Mouse (Mus musculus) megakaryocyte, embryonic 14.5 days (primary cell): ENCODE results near the gene 9530003J23Rik.

Experiments
- FLI1 ChIP-seq: IDR thresholded peaks from 2 replicates; pipeline ENCODE4 v1.6.1; 2012; ENCODE audit warnings: low read length, inconsistent platforms, mixed read lengths
- GATA1 ChIP-seq: IDR thresholded peaks from 3 replicates; pipeline ENCODE4 v1.6.1; 2012; ENCODE audit warnings: mixed read lengths, low read length, inconsistent platforms, borderline replicate concordance

DNA sequence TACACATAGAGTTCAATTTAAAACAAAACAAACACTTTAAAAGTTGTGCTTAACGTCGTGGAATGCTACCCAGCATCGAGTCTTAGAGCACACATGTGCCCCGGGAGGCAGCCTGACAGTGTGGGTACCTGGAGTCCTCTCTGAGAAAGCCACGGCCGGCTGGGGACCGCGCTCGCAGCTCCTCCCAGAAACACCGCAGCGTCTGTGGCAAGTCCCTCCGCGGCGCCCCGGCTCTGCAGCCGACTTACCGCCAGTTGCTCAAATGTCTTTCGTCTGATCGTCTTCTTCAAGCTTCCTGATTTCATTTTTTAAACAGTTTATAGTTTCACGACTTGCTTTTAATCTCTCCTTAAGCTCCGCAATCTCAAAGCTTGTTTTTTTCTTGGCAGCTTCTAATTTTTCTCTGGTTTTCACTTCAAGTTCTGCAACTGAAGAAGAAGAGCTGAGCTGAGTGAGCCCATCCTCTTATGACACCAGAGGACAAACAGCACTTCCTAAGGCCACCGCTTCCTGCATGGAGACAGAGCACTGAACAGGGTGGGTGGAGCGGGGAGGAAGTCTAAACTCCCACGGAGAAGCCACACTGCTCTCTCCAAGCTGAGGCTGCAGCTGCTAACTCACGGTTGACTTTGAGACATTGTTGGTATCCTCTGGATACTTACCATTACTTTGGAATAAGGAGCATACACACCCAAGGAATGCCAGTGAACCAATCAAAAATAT is 22.9 kb downstream of the 9530003J23Rik start:
- TF ChIP-seq GATA1, result no peak
- TF ChIP-seq FLI1, result no peak
